Mouse (Mus musculus): Measurements from ENCODE around the gene Olfr1417.
A peak's percentile ranks its signal among the peaks of the same experiment; 100 is the strongest.

- TF ChIP-seq POLR2A (IDR thresholded peaks at IDR 0.05; ENCODE audit: control insufficient read depth in 1 of 2, insufficient read depth in 1 of 2, low read depth in 1 of 2, low read length in 2 of 2, poor library complexity in 1 of 2) (peak in 1 of 2 experiments; percentile 44; a peak in 2 of 4 replicates), MYC (IDR thresholded peaks at IDR 0.05; ENCODE audit: low read depth, low read length) (peak; percentile 92), MXI1 (IDR thresholded peaks at IDR 0.05; ENCODE audit: low read depth, low read length) (peak; percentile 70), ZC3H11A (IDR thresholded peaks at IDR 0.05; ENCODE audit: low read depth, low read length) (no peak), CHD2 (IDR thresholded peaks at IDR 0.05; ENCODE audit: low read length) (no peak), CTCF (IDR thresholded peaks at IDR 0.05 in 2 of 3, conservative IDR thresholded peaks at IDR 0.05 in 1 of 3; ENCODE audit: control insufficient read depth in 1 of 3, insufficient read depth in 1 of 3, low read depth in 2 of 3, low read length in 3 of 3, poor library complexity in 1 of 3, severe bottlenecking in 1 of 3) (no peak), ZNF384 (IDR thresholded peaks at IDR 0.05; ENCODE audit: low read depth, low read length) (no peak), EP300 (IDR thresholded peaks at IDR 0.05; ENCODE audit: low read depth in 1 of 2, low read length in 2 of 2) (peak; percentile 96 to 98), POLR2AphosphoS2 (IDR thresholded peaks at IDR 0.05; ENCODE audit: low read length) (no peak), MAFK (IDR thresholded peaks at IDR 0.05; ENCODE audit: borderline replicate concordance, low read depth, low read length) (0 out of 2 replicates have a peak, but pooled peaks have one; percentile 11), KAT2A (conservative IDR thresholded peaks at IDR 0.05; ENCODE audit: low read depth, low read length) (no peak), USF1 (IDR thresholded peaks at IDR 0.05; ENCODE audit: low read depth, low read length) (peak; percentile 49)
Observed at GRCm38 (mm10) chr19:11807251-11807650, 31.8 kb downstream of the Olfr1417 start.
